Mouse (Mus musculus) C2C12 (cell line): Measurements from ENCODE around the gene Fam53b. TPM values are rescaled to one million over a fixed set of nuclear protein-coding genes. Genes with fewer than 3 reads are reported as not detected.

Source experiments
- H3K27me3 ChIP-seq: one replicate; pipeline ENCODE4 v1.6.1; 2011; ENCODE audit not compliant: control insufficient read depth, insufficient read depth, insufficient read length
- H3K36me3 ChIP-seq: one replicate; pipeline ENCODE4 v1.6.1; 2011; ENCODE audit not compliant: control insufficient read depth, insufficient read depth
- H3K4me3 ChIP-seq: one replicate; pipeline ENCODE4 v1.5.1; 2011; ENCODE audit warnings: mild to moderate bottlenecking, control low read depth; ENCODE audit not compliant: poor library complexity, insufficient read depth, severe bottlenecking
- H3K79me2 ChIP-seq: one replicate; pipeline ENCODE4 v1.6.1; 2011; ENCODE audit not compliant: control insufficient read depth, insufficient read depth
- H3K79me3 ChIP-seq: one replicate; pipeline ENCODE4 v1.6.1; 2011; ENCODE audit warnings: low read depth, control low read depth
- H3ac ChIP-seq: one replicate; pipeline ENCODE3; 2011; ENCODE audit warnings: low read depth; ENCODE audit not compliant: control insufficient read depth, insufficient read length
- CEBPB ChIP-seq: IDR thresholded peaks from one replicate; pipeline ENCODE4 v1.6.1; 2011; ENCODE audit warnings: low read depth, mild to moderate bottlenecking, control low read depth, moderate library complexity
- CTCF ChIP-seq: IDR thresholded peaks from one replicate; pipeline ENCODE4 v1.5.1; 2011; ENCODE audit not compliant: control insufficient read depth, insufficient read depth, insufficient read length
- FOSL1 ChIP-seq: IDR thresholded peaks from one replicate; pipeline ENCODE4 v1.8.0; 2011; ENCODE audit warnings: mild to moderate bottlenecking, low read length; ENCODE audit not compliant: poor library complexity, insufficient read depth, severe bottlenecking
- MAX ChIP-seq: IDR thresholded peaks from one replicate; pipeline ENCODE4 v1.6.1; 2011; ENCODE audit warnings: mild to moderate bottlenecking, control low read depth
- MYOD1 ChIP-seq: IDR thresholded peaks from one replicate; pipeline ENCODE4 v1.6.1; 2011; ENCODE audit warnings: low read depth; ENCODE audit not compliant: control insufficient read depth, insufficient read length
- MYOG ChIP-seq: IDR thresholded peaks from one replicate; pipeline ENCODE4 v1.6.1; 2011; ENCODE audit not compliant: control insufficient read depth, insufficient read length; ENCODE audit errors: extremely low read depth
- USF1 ChIP-seq: IDR thresholded peaks from one replicate; pipeline ENCODE4 v1.6.1; 2011; ENCODE audit warnings: low read depth, mild to moderate bottlenecking, control low read depth, moderate library complexity
- polyA plus RNA-seq: library from polyadenylated mRNA; unstranded; fragments of >200 nt; fragmentation: generic; extraction: Trizol; gene quantifications from one replicate; pipeline ENCODE4 v1.2.1, GENCODE M21; 2012; ENCODE audit warnings: missing spikeins

Fam53b gene
- polyA plus RNA-seq, 1 experiment = 3.2 TPM

DNA sequence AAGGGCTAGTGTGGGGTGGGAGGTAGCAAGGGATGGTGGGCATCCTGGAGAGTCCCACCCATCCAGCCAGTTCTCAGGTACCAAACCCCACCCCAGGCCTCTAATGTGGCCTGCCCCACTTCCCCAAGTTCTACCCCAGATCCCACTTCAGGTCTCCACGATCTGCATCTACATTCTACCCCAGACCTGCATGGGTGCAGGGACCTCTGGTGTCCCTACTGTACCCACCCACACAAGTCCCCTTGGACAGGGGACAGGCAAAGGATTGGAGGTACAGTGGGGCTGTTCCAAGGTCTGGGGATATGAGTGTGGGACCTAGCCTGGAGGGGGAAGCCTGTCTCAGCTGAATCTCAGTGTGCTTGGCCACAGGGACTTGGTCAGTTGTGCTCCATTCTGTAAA, 131.9 kb downstream of the Fam53b start:
- Histone ChIP-seq H3K79me3 (no peaks in the 10 kb centered on the region), H3K79me2 (no peaks in the 10 kb centered on the region), H3K36me3 (no peaks in the 10 kb centered on the region), H3K4me3 (no peak overlapping the region), H3ac (no peak overlapping the region), H3K27me3 (no peaks in the 10 kb centered on the region)
- TF ChIP-seq MYOD1 = no peak
- TF ChIP-seq FOSL1 = no peak
- no peak for TF ChIP-seq CEBPB
- no peak for TF ChIP-seq MAX
- TF ChIP-seq MYOG = no peak
- TF ChIP-seq CTCF = no peak
- TF ChIP-seq USF1 = no peak

DNA sequence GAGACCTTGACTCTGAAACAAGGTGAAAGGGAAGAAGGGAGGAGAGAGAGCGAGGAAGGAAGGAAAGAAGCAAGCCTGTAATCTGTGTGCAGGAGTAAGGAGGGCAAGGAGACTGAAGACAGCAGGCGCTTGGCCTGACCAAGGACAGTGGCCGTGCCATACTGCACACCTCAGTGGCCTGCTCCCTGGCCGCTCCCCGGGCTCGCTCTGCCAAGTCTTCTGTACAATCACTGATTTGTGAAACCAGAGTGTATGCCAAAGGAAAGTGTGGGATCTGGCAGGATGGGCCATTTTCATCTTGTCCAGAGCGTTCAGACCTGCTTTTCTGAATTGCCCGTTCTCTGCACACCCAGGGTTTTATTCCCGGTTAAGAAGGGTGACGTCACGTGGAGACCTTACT, 132.4 kb downstream of the Fam53b start:
- no peaks in the 10 kb centered on the region for H3K27me3 ChIP-seq
- H3K79me3 ChIP-seq = no peaks in the 10 kb centered on the region
- no peak overlapping the region for H3ac ChIP-seq
- H3K36me3 ChIP-seq = no peaks in the 10 kb centered on the region
- no peaks in the 10 kb centered on the region for H3K79me2 ChIP-seq
- no peak overlapping the region for H3K4me3 ChIP-seq
- no peak for TF ChIP-seq CTCF
- TF ChIP-seq MYOG = no peak
- no peak for TF ChIP-seq CEBPB
- TF ChIP-seq USF1 = no peak
- no peak for TF ChIP-seq FOSL1
- TF ChIP-seq MYOD1 = no peak
- TF ChIP-seq MAX = no peak

DNA sequence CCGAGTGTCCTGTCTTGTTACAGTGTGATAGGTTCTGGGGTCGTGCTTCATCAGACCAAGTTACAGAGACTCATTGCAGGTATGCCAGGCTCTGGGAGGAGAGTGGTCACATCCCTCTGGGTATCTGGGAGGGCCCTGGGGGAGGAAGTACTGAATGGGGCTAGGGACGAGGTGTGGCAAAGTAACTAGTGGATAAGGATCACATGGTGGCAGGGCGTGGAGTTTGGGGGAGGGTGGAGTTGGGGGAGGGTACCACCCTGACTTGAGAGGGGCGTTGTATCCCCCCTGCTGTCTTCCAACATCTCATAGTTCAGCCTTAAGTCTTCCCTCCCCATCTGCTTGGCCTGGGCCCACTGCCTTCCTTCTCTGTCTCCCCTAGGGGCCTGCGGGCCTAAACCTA, 134.1 kb downstream of the Fam53b start:
- no peaks in the 10 kb centered on the region for H3K79me3 ChIP-seq
- TF ChIP-seq MAX (no peak), FOSL1 (no peak), MYOD1 (no peak), CEBPB (no peak), MYOG (no peak), CTCF (no peak)
- H3K79me2 ChIP-seq = no peaks in the 10 kb centered on the region
- no peaks in the 10 kb centered on the region for H3K27me3 ChIP-seq
- no peaks in the 10 kb centered on the region for H3K36me3 ChIP-seq
- H3ac ChIP-seq = no peak overlapping the region
- no peak overlapping the region for H3K4me3 ChIP-seq

DNA sequence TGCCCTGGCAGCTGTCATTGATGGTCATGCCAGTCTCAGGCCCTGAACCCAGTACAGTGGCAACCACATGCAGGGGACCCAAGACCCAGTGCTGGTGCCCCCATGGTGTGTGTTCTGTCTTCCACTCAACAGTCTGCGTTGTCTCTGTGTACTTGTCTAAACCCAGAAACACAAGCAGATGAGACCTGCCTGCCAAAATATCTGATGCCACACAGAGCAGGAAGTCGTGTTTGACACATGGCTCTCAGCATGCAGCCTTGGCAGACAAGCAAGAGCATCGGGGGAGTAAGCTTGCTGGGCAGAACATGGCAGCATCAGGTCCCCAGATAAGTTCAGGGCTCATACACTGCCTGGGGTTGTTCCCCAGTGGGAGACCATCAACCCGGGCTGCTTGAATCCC, 134.6 kb downstream of the Fam53b start:
- H3K79me2 ChIP-seq = no peaks in the 10 kb centered on the region
- no peak overlapping the region for H3K4me3 ChIP-seq
- H3K79me3 ChIP-seq = no peaks in the 10 kb centered on the region
- no peaks in the 10 kb centered on the region for H3K36me3 ChIP-seq
- H3ac ChIP-seq = no peak overlapping the region
- H3K27me3 ChIP-seq = no peaks in the 10 kb centered on the region
- TF ChIP-seq FOSL1 = no peak
- TF ChIP-seq MAX = no peak
- no peak for TF ChIP-seq CTCF
- no peak for TF ChIP-seq MYOG
- TF ChIP-seq MYOD1 = no peak
- TF ChIP-seq USF1 = no peak
- TF ChIP-seq CEBPB = no peak

DNA sequence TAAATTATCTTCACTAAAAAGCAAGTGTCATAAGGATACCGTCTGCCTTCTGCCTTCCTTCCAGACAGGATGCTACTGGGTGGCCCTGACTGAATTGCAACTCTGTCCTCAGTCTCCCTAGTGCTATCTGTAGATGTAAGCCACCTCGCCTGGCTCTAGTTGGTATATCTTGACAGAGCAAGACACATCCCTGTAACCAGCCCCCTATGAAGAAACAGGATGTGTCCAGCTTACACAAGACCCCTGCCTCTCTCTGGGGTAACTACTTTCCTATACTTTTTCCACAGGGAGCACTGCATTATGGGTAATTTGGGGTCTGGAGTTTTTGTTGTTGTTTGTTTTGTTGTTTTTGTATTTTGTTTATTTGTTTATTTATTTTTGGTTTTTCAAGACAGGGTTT, 137.8 kb downstream of the Fam53b start:
- H3K79me2 ChIP-seq = no peaks in the 10 kb centered on the region
- H3K79me3 ChIP-seq = no peaks in the 10 kb centered on the region
- H3K36me3 ChIP-seq = no peaks in the 10 kb centered on the region
- H3ac ChIP-seq = no peak overlapping the region
- H3K27me3 ChIP-seq = no peaks in the 10 kb centered on the region
- H3K4me3 ChIP-seq = no peak overlapping the region
- TF ChIP-seq MAX (no peak), MYOG (no peak), CTCF (no peak), CEBPB (no peak), MYOD1 (no peak), FOSL1 (no peak), USF1 (no peak)
